Mouse (Mus musculus): ENCODE measurements around the gene Cadm3.

DNA sequence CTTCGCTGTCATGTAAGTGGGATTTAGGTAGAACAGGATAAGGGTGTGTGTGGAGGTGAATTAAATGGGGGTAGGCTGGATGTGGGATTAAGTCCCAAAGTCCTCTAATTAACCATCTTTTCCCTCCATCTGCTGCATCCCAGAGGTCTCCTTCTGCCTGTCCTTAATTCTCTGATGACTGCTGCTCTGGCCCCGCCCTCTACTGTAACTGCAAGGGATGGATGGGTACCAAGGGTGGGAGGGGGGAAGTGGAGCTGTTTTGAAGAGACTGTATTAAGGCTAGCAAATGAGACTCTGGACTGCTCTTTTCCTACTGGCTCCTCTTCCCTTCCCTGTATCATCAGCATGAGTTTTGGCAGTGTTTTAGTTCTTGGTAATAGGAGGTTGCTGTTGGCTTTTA is 2.1 kb upstream of the Cadm3 start:
- no peak for TF ChIP-seq CTCF (conservative IDR thresholded peaks at IDR 0.05; ENCODE audit: low read length)
- TF ChIP-seq POU5F1 (IDR thresholded peaks at IDR 0.05; ENCODE audit: borderline replicate concordance, low read length): no peak
- TF ChIP-seq NANOG (IDR thresholded peaks at IDR 0.05; ENCODE audit: borderline replicate concordance, low read length): no peak

All from E14TG2a.4 (cell line).